Mouse (Mus musculus) heart, embryonic 11.5 days (tissue): ENCODE results near the gene Gm21915. TPM values are rescaled to one million over a fixed set of nuclear protein-coding genes. Genes with fewer than 3 reads are reported as not detected.

Source experiments
- ATAC-seq: fragments of 200-750 bp; cut with Nextera tagmentation; replicated peaks from 2 replicates; pipeline ENCODE4 v1.8.0; 2017; ENCODE audit warnings: moderate library complexity; ENCODE audit not compliant: insufficient number of reproducible peaks, low FRiP score, low TSS enrichment
- H3K27ac ChIP-seq: fragments of 300-500 bp; sonication (generic); 2 replicates; pipeline ENCODE4 v1.5.1; 2014; ENCODE audit warnings: mild to moderate bottlenecking, low read depth, low read length
- H3K27me3 ChIP-seq: fragments of 300-500 bp; sonication (generic); 2 replicates; pipeline ENCODE4 v1.6.1; 2014; ENCODE audit warnings: mild to moderate bottlenecking, low read length, mixed read lengths; ENCODE audit not compliant: control insufficient read depth, insufficient read depth
- H3K36me3 ChIP-seq: fragments of 300-500 bp; sonication (generic); 2 replicates; pipeline ENCODE4 v1.6.1; 2014; ENCODE audit warnings: mild to moderate bottlenecking, low read length, moderate library complexity, mixed read lengths; ENCODE audit not compliant: control insufficient read depth, insufficient read depth
- H3K4me1 ChIP-seq: fragments of 300-500 bp; sonication (generic); 2 replicates; pipeline ENCODE4 v1.6.1; 2014; ENCODE audit warnings: low read length; ENCODE audit not compliant: control insufficient read depth, insufficient read depth
- H3K4me2 ChIP-seq: fragments of 300-500 bp; sonication (generic); 2 replicates; pipeline ENCODE4 v1.6.1; 2014; ENCODE audit warnings: mild to moderate bottlenecking, moderate library complexity
- H3K4me3 ChIP-seq: fragments of 300-500 bp; sonication (generic); 2 replicates; pipeline ENCODE4 v1.5.1; 2014; ENCODE audit warnings: low read depth, low read length
- H3K9ac ChIP-seq: fragments of 300-500 bp; sonication (generic); 2 replicates; pipeline ENCODE4 v1.6.1; 2014; ENCODE audit warnings: mild to moderate bottlenecking, low read depth, low read length, moderate library complexity
- H3K9me3 ChIP-seq: fragments of 300-500 bp; sonication (generic); replicated peaks from 2 replicates; pipeline ENCODE4 v1.6.1; 2016; ENCODE audit warnings: low read length; ENCODE audit not compliant: control insufficient read depth
- WGBS: fragments of 180-500 bp; shearing (Covaris S2); extraction: QIAGEN DNeasy Blood & Tissue Kit; methylation state at CpG from one replicate; pipeline ENCODE4 v1.1.7; 2014; ENCODE audit not compliant: insufficient replicate concordance; 5-methylcytosine and 5-hydroxymethylcytosine counted together
- polyA plus RNA-seq: library from polyadenylated mRNA; unstranded; fragments of >200 nt; fragmentation: Nextera tagmentation; extraction: Ambion mirVana; gene quantifications from 2 replicates; pipeline ENCODE4 v1.2.1, GENCODE M21; 2014

The Gm21915 gene
- polyA plus RNA-seq, 1 experiment from 2014 or later: not detected

DNA sequence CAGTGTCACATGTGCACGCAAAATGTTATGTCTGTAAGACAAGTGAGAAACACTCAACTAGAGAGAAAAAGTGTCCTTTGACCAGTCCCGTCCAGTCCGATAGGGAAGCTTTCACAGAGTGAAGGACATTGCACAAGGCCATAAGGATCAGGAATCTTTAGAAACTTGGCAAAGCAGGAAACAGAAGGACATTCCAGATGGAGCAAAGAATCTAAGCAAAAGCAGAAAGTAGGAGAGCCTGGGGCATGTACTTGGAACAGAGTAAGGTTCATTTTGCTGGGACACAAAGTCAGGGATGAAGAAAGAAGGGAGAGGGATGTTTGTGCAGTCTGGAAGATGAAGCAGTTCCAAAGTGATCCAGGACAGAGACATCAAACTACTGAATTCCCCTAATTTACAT is 21.0 kb upstream of the Gm21915 start:
- Histone ChIP-seq H3K4me3 (no peak overlapping the region), H3K4me2 (no peak overlapping the region), H3K27ac (no peak overlapping the region), H3K4me1 (no peaks in the 10 kb centered on the region), H3K36me3 (no peaks in the 10 kb centered on the region), H3K9me3 (no peaks in the 10 kb centered on the region), H3K27me3 (no peaks in the 10 kb centered on the region), H3K9ac (no peak overlapping the region)
- ATAC-seq: no peak
- WGBS: 85% methylated on average over 3 of the region's 3 CpGs

- WGBS: 70% methylated on average over 6 of the region's 6 CpGs
Observed at GRCm38 (mm10) chr9:40649983-40650382, 20.4 kb upstream of the Gm21915 start.

GRCm38 (mm10) chr9:40651239-40651859 is 19.1 kb upstream of the Gm21915 start:
- Histone ChIP-seq H3K9me3 (no peaks in the 10 kb centered on the region), H3K4me2 (no peak overlapping the region), H3K9ac (no peak overlapping the region), H3K4me1 (no peaks in the 10 kb centered on the region), H3K4me3 (no peak overlapping the region), H3K27me3 (no peaks in the 10 kb centered on the region), H3K27ac (no peak overlapping the region), H3K36me3 (no peaks in the 10 kb centered on the region)
- ATAC-seq: no peak
- 82% methylated on average over 4 of the region's 4 CpGs for WGBS

More at GRCm38 (mm10) chr9:40649983-40650382, 20.4 kb upstream of the Gm21915 start:
- Histone ChIP-seq H3K27ac (no peak overlapping the region), H3K4me2 (no peak overlapping the region), H3K9ac (no peak overlapping the region), H3K27me3 (no peaks in the 10 kb centered on the region), H3K9me3 (no peaks in the 10 kb centered on the region), H3K4me3 (no peak overlapping the region), H3K4me1 (no peaks in the 10 kb centered on the region), H3K36me3 (no peaks in the 10 kb centered on the region)
- ATAC-seq: no peak

DNA sequence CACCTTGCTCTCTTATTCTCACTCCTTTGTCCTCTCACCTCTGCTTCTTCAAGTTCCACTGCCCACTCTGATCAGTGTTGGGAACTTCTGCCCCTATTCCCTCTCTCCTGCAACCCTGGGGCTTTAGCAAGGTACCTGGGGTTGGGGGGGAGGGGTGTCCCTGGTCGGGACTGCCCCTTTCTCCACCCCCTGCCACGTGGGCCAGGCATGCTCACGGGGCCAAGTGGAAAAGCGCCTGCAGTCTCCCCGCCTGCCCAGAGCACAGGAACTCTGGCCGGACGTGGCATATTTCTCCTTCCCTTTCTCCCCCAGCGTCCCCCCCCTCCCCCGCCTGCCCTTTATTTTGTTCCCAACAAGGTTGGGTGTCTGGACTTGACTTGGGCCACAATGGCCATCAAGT is 17.7 kb upstream of the Gm21915 start:
- 32% methylated on average over 9 of the region's 9 CpGs for WGBS
- Histone ChIP-seq H3K27ac (no peak overlapping the region), H3K4me2 (no peak overlapping the region), H3K4me3 (no peak overlapping the region), H3K9me3 (no peaks in the 10 kb centered on the region), H3K4me1 (no peaks in the 10 kb centered on the region), H3K36me3 (no peaks in the 10 kb centered on the region), H3K9ac (no peak overlapping the region), H3K27me3 (no peaks in the 10 kb centered on the region)
- ATAC-seq: no peak

DNA sequence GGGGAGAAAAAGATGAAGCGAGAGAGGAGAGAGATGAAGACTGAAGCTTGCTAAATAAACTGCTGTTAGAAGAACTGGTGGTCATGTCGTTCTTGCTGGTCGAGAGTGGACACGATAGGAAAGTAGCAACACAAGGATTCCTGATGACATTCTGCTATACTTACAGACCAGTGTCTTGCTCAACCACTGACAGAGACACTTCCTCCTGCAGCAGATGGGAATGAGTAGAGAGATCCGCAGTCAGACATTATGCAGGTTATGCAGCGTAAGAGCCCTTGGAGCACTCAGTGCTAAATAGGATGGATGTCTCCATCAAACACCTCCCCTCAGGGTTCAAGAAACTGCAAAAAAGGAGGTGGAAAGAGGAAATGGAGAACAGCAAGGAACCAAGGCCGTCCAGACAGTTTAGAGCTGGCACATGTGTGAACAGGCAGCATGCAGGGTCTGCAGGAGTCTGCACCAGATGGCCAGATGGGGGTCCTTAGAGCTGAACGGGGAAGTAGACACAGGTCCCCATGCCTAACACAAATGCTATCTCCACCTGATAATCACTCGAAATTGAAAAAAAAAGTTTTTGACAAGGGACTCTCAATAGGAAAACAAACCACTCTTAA is 4.1 kb upstream of the Gm21915 start:
- no peaks in the 10 kb centered on the region for H3K36me3 ChIP-seq
- no peak for ATAC-seq
- no peaks in the 10 kb centered on the region for H3K4me1 ChIP-seq
- no peak overlapping the region for H3K4me2 ChIP-seq
- H3K4me3 ChIP-seq: no peak overlapping the region
- 68% methylated on average over 9 of the region's 9 CpGs for WGBS
- no peak overlapping the region for H3K9ac ChIP-seq
- H3K9me3 ChIP-seq: no peaks in the 10 kb centered on the region
- no peaks in the 10 kb centered on the region for H3K27me3 ChIP-seq
- no peak overlapping the region for H3K27ac ChIP-seq

- Histone ChIP-seq H3K36me3 (no peaks in the 10 kb centered on the region), H3K4me3 (no peak overlapping the region), H3K9me3 (no peaks in the 10 kb centered on the region), H3K9ac (no peak overlapping the region), H3K4me1 (peaks cover 6% of the 10 kb centered on the region), H3K4me2 (no peak overlapping the region), H3K27me3 (no peaks in the 10 kb centered on the region), H3K27ac (no peak overlapping the region)
- no peak for ATAC-seq
- 38% methylated on average over 4 of the region's 4 CpGs for WGBS
Observed at GRCm38 (mm10) chr9:40671323-40671930, 1.0 kb downstream of the Gm21915 start.

GRCm38 (mm10) chr9:40675203-40675958 is 5.0 kb downstream of the Gm21915 start:
- Histone ChIP-seq H3K36me3 (no peaks in the 10 kb centered on the region), H3K9ac (no peak overlapping the region), H3K9me3 (no peaks in the 10 kb centered on the region), H3K4me3 (no peak overlapping the region), H3K27ac (no peak overlapping the region), H3K4me1 (peaks cover 6% of the 10 kb centered on the region), H3K27me3 (no peaks in the 10 kb centered on the region), H3K4me2 (no peak overlapping the region)
- no peak for ATAC-seq
- WGBS: 49% methylated on average over 12 of the region's 12 CpGs

DNA sequence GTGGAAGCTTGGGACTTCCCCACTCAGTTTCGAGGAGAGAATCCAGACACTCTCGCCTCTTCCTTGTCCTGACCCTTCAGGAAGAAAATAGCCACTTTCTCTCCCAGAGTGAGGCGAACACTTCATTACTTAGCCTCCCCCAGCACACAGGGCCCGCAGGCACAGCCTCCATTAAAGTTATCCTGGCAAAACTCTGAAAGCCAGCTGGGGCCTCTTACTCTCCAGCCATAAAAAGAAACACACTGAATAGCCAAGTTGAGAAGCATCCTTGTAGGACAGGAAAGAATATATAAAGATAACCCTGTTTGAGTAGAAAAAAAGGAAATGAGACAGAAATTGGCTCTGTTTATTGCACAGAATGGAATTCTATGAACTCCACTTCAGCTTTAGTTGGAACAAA is 8.2 kb downstream of the Gm21915 start:
- WGBS: 77% methylated on average over 4 of the region's 4 CpGs
- H3K36me3 ChIP-seq: no peaks in the 10 kb centered on the region
- H3K27me3 ChIP-seq: no peaks in the 10 kb centered on the region
- H3K4me2 ChIP-seq: no peak overlapping the region
- no peak for ATAC-seq
- H3K4me3 ChIP-seq: no peak overlapping the region
- no peak overlapping the region for H3K9ac ChIP-seq
- H3K4me1 ChIP-seq: peaks cover 3% of the 10 kb centered on the region; the same call in 1 of the 2 replicates
- no peaks in the 10 kb centered on the region for H3K9me3 ChIP-seq
- no peak overlapping the region for H3K27ac ChIP-seq
